Mouse (Mus musculus) heart, postnatal 0 days (tissue): Measurements from ENCODE around the gene Spats2l.

Source experiments
- CTCF ChIP-seq: IDR thresholded peaks from 2 replicates; pipeline ENCODE4 v1.5.1; 2016; ENCODE audit warnings: antibody characterized with exemption, control low read depth, low read depth
- EP300 ChIP-seq: IDR thresholded peaks from 2 replicates; pipeline ENCODE4 v1.6.1; 2016; ENCODE audit warnings: antibody characterized with exemption, low read depth

GRCm38 (mm10) chr1:57826245-57826644 lies 52.3 kb downstream of the Spats2l start:
- TF ChIP-seq CTCF (no peak), EP300 (no peak)
